In the genomic region with DNA sequence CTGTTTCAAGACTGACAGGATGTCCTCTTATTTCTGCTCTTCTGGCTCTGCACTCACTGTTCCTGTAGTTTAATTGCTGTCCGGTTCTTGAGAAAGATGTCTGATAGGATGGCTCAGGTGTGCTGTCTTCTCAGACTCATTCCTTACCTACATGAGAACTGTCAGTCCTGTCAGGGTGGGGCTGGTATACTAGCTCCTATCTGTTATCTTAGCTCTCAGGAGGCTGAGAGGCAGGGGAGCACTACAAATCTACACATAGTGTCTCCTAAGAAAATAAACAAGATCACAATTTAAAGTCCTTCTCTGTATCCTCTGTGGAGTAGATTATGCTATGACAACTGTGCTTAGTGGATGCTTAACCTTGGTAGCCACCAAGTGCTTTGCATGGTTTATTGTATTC, we compare ENCODE assay signal across 20 mouse cellular contexts. TPM values are rescaled to one million over a fixed set of nuclear protein-coding genes. Genes with fewer than 3 reads are reported as not detected.
DNase-seq lines count a peak whose midpoint lies in the region; ATAC-seq and TF ChIP-seq lines count a peak whose summit lies in the region.
"Had no signal": no experiment of that assay in that cellular context is flagged by ENCODE, and none has a peak within 500 bp of the region (broad histone marks: within the 10 kb centered on the region; RNA-seq: fewer than 3 reads in every experiment).

No protein-coding gene starts in this region.

- H3K4me1 ChIP-seq in hindbrain, embryonic 14.5 days (replicated peaks; ENCODE audit: control insufficient read depth, insufficient read depth, low read length), result no peaks in the 10 kb centered on the region
- H3K4me1 ChIP-seq in hindbrain, embryonic 10.5 days (replicated peaks), result no peaks in the 10 kb centered on the region
- H3K4me1 ChIP-seq in embryonic facial prominence, embryonic 10.5 days, result peaks cover 12% of the 10 kb centered on the region; the same call in 1 of the 2 replicates
- H3K4me1 ChIP-seq in embryonic facial prominence, embryonic 15.5 days, result no peaks in the 10 kb centered on the region
- H3K4me1 ChIP-seq in liver, embryonic 14.5 days (replicated peaks; ENCODE audit: control insufficient read depth in 2 of 2, insufficient read depth in 2 of 2, low read length in 1 of 2), result peaks cover 21 to 22% of the 10 kb centered on the region in 2 experiments
- H3K4me1 ChIP-seq: forebrain, embryonic 15.5 days; hindbrain, embryonic 12.5 days had no signal

- peaks cover under 1% of the 10 kb centered on the region; the same call in 1 of the 2 replicates for H3K36me3 ChIP-seq in hindbrain, embryonic 14.5 days (replicated peaks; ENCODE audit: control insufficient read depth, insufficient read depth)
- no peaks in the 10 kb centered on the region for H3K36me3 ChIP-seq in hindbrain, embryonic 10.5 days
- H3K36me3 ChIP-seq in embryonic facial prominence, embryonic 10.5 days (replicated peaks), result 0 out of 2 replicates have a peak, but pooled peaks cover under 1% of the 10 kb centered on the region
- H3K36me3 ChIP-seq in embryonic facial prominence, embryonic 15.5 days, result 0 out of 2 replicates have a peak, but pooled peaks cover 7% of the 10 kb centered on the region
- H3K36me3 ChIP-seq in liver, embryonic 14.5 days (replicated peaks; ENCODE audit: control insufficient read depth, insufficient read depth, low read depth), result peaks cover 6% of the 10 kb centered on the region
- H3K36me3 ChIP-seq: hindbrain, embryonic 12.5 days had no signal

- TF ChIP-seq CTCF in liver, embryonic 14.5 days (IDR thresholded peaks at IDR 0.05; ENCODE audit: low read depth), result no peak

- no peak overlapping the region for H3K4me3 ChIP-seq in hindbrain, embryonic 14.5 days (replicated peaks; ENCODE audit: low read length)
- H3K4me3 ChIP-seq in hindbrain, embryonic 10.5 days, result no peak overlapping the region
- H3K4me3 ChIP-seq in embryonic facial prominence, embryonic 10.5 days, result no peak overlapping the region
- H3K4me3 ChIP-seq in embryonic facial prominence, embryonic 15.5 days (replicated peaks), result no peak overlapping the region
- H3K4me3 ChIP-seq in liver, embryonic 14.5 days (ENCODE audit: insufficient read depth in 1 of 2, low read depth in 2 of 2, low read length in 2 of 2), result no peak overlapping the region
- H3K4me3 ChIP-seq: embryonic facial prominence, embryonic 13.5 days; erythroblast, embryonic 14.5 days; forebrain, embryonic 15.5 days; heart, embryonic 12.5 days; hindbrain, embryonic 12.5 days had no signal

- DNase-seq in hindbrain, embryonic 14.5 days (ENCODE audit: low spot score), result no peak
- DNase-seq in hindbrain, embryonic 10.5 days (ENCODE audit: low spot score), result no peak
- DNase-seq in embryonic facial prominence, embryonic 10.5 days (ENCODE audit: low spot score), result no peak
- DNase-seq in liver, embryonic 14.5 days (ENCODE audit: low read depth in 3 of 3, low spot score in 3 of 3), result no peak
- no peak for DNase-seq in layer of hippocampus, adult 18-20 months (ENCODE audit: low spot score in 2 of 2)
- no peak for DNase-seq in kidney, adult 11 months
- DNase-seq in retina, postnatal 1 day, result no peak
- DNase-seq: adrenal gland, adult 8-10 months; adrenal gland, postnatal 36 days; cerebellum, adult 2 months; cerebellum, postnatal 10 days; gastrocnemius, postnatal 36 days; heart, adult 18-20 months had no signal

- H3K9me3 ChIP-seq in hindbrain, embryonic 14.5 days (ENCODE audit: control insufficient read depth, low read length), result no peaks in the 10 kb centered on the region
- H3K9me3 ChIP-seq in hindbrain, embryonic 10.5 days, result no peaks in the 10 kb centered on the region
- H3K9me3 ChIP-seq in embryonic facial prominence, embryonic 10.5 days, result no peaks in the 10 kb centered on the region
- no peaks in the 10 kb centered on the region for H3K9me3 ChIP-seq in embryonic facial prominence, embryonic 15.5 days (replicated peaks)
- H3K9me3 ChIP-seq in liver, embryonic 14.5 days (ENCODE audit: control insufficient read depth, low read length), result no peaks in the 10 kb centered on the region
- H3K9me3 ChIP-seq: embryonic facial prominence, embryonic 13.5 days; forebrain, embryonic 15.5 days; heart, embryonic 12.5 days; hindbrain, embryonic 12.5 days had no signal

- ATAC-seq in hindbrain, embryonic 14.5 days (ENCODE audit: low FRiP score), result no peak
- ATAC-seq in embryonic facial prominence, embryonic 15.5 days (ENCODE audit: insufficient number of reproducible peaks, low FRiP score, low TSS enrichment, low read depth), result no peak
- peak; percentile 76 for ATAC-seq in liver, embryonic 14.5 days (ENCODE audit: insufficient read depth)
- ATAC-seq: forebrain, embryonic 15.5 days; hindbrain, postnatal 0 days had no signal

- no peaks in the 10 kb centered on the region for H3K27me3 ChIP-seq in hindbrain, embryonic 14.5 days (ENCODE audit: control insufficient read depth, insufficient read depth, low read length)
- H3K27me3 ChIP-seq in hindbrain, embryonic 10.5 days (ENCODE audit: insufficient read depth, poor library complexity, severe bottlenecking), result no peaks in the 10 kb centered on the region
- no peaks in the 10 kb centered on the region for H3K27me3 ChIP-seq in embryonic facial prominence, embryonic 10.5 days (replicated peaks; ENCODE audit: low read depth, poor library complexity, severe bottlenecking)
- no peaks in the 10 kb centered on the region for H3K27me3 ChIP-seq in embryonic facial prominence, embryonic 15.5 days
- no peaks in the 10 kb centered on the region for H3K27me3 ChIP-seq in liver, embryonic 14.5 days (ENCODE audit: control insufficient read depth, insufficient read depth, low read length)
- H3K27me3 ChIP-seq: embryonic facial prominence, embryonic 13.5 days; forebrain, embryonic 15.5 days; heart, embryonic 12.5 days; hindbrain, embryonic 12.5 days had no signal

- TF ChIP-seq EP300 in liver, embryonic 14.5 days (IDR thresholded peaks at IDR 0.05; ENCODE audit: low read depth), result no peak

- 78% methylated on average over 1 of the region's 1 CpGs for WGBS in hindbrain, embryonic 14.5 days
- WGBS in hindbrain, embryonic 10.5 days, result 90% methylated on average over 1 of the region's 1 CpGs
- 85% methylated on average over 1 of the region's 1 CpGs for whole genome bisulfite sequencing in embryonic facial prominence, embryonic 10.5 days
- 79% methylated on average over 1 of the region's 1 CpGs for WGBS in embryonic facial prominence, embryonic 15.5 days
- WGBS in liver, embryonic 14.5 days (ENCODE audit: insufficient replicate concordance), result 61% methylated on average over 1 of the region's 1 CpGs

- no peak overlapping the region for H3K9ac ChIP-seq in hindbrain, embryonic 14.5 days
- H3K9ac ChIP-seq in embryonic facial prominence, embryonic 15.5 days, result no peak overlapping the region
- H3K9ac ChIP-seq in liver, embryonic 14.5 days (replicated peaks), result 0 out of 2 replicates have a peak overlapping the region, but pooled peaks have one; percentile 6
- H3K9ac ChIP-seq: embryonic facial prominence, embryonic 13.5 days; forebrain, embryonic 15.5 days; heart, embryonic 12.5 days; hindbrain, embryonic 12.5 days had no signal

- no peak overlapping the region for H3K4me2 ChIP-seq in hindbrain, embryonic 14.5 days (replicated peaks)
- H3K4me2 ChIP-seq in embryonic facial prominence, embryonic 15.5 days (replicated peaks), result no peak overlapping the region
- peak overlapping the region; percentile 9 for H3K4me2 ChIP-seq in liver, embryonic 14.5 days (ENCODE audit: low read depth)
- H3K4me2 ChIP-seq: embryonic facial prominence, embryonic 13.5 days; forebrain, embryonic 15.5 days; heart, embryonic 12.5 days; hindbrain, embryonic 12.5 days had no signal

- H3K27ac ChIP-seq in hindbrain, embryonic 14.5 days, result peak overlapping the region; percentile 32; the same call in 1 of the 2 replicates
- H3K27ac ChIP-seq in hindbrain, embryonic 10.5 days, result no peak overlapping the region
- H3K27ac ChIP-seq in embryonic facial prominence, embryonic 10.5 days (replicated peaks), result 0 out of 2 replicates have a peak overlapping the region, but pooled peaks have one; percentile 20
- 0 out of 2 replicates have a peak overlapping the region, but pooled peaks have one; percentile 0 for H3K27ac ChIP-seq in embryonic facial prominence, embryonic 15.5 days (replicated peaks)
- H3K27ac ChIP-seq in liver, embryonic 14.5 days, result no peak overlapping the region
- H3K27ac ChIP-seq: forebrain, embryonic 15.5 days; hindbrain, embryonic 12.5 days; hindbrain, postnatal 0 days had no signal

RNA-seq across cellular contexts. Expression of a gene that starts 21.6 kb away (rescaled TPM):
- 25.5 and 29.9 TPM in 2 replicates for polyA plus RNA-seq in hindbrain, embryonic 14.5 days (2014; fragmentation: Nextera tagmentation; extraction: Ambion mirVana)
- polyA plus RNA-seq in hindbrain, embryonic 10.5 days (2016; fragmentation: Nextera tagmentation; extraction: Ambion mirVana), result 16.0 and 19.2 TPM in 2 replicates
- 19.3 and 21.6 TPM in 2 replicates for polyA plus RNA-seq in embryonic facial prominence, embryonic 10.5 days (2016; fragmentation: Nextera tagmentation; extraction: Ambion mirVana)
- polyA plus RNA-seq in embryonic facial prominence, embryonic 15.5 days (2015; fragmentation: Nextera tagmentation; extraction: Ambion mirVana), result 37.4 and 38.9 TPM in 2 replicates
- polyA plus RNA-seq in liver, embryonic 14.5 days (2012; rRNA removed), result 15.6 and 16.7 TPM in 2 replicates
- 26.0 and 26.1 TPM in 2 replicates for polyA plus RNA-seq in liver, embryonic 14.5 days (2014; fragmentation: Nextera tagmentation; extraction: Ambion mirVana)
- total RNA-seq in layer of hippocampus, adult 18-20 months (2021), result 10 to 100 TPM; 15.6 to 17.2 TPM

Comparison
In these comparisons a context has a peak if more than half of its experiments do, and no peak if none do; other contexts are left out.
1. H3K27ac ChIP-seq: peak in hindbrain, embryonic 14.5 days (single experiment), embryonic facial prominence, embryonic 10.5 days (single experiment) and embryonic facial prominence, embryonic 15.5 days (single experiment); none in hindbrain, embryonic 10.5 days (single experiment) and liver, embryonic 14.5 days (single experiment).